Mouse (Mus musculus) CH12.LX (cell line): Measurements from ENCODE around the gene Cyb5b. TPM values are rescaled to one million over a fixed set of nuclear protein-coding genes. Genes with fewer than 3 reads are reported as not detected.
A peak's percentile ranks its signal among the peaks of the same experiment; 100 is the strongest.

ENCODE experiments used
- DNase-seq: peaks from one replicate; pipeline ENCODE4 v3.0.0-alpha.2; 2013; ENCODE audit errors: extremely low read depth
- H3K27ac ChIP-seq: 2 replicates; pipeline ENCODE4 v1.5.1; 2012; ENCODE audit warnings: low read depth, mild to moderate bottlenecking, control low read depth, moderate library complexity; ENCODE audit not compliant: insufficient read depth
- H3K27me3 ChIP-seq: replicated peaks from 2 replicates; pipeline ENCODE3; 2012; ENCODE audit warnings: inconsistent platforms
- H3K36me3 ChIP-seq, 2 experiments: replicated peaks in 1 of 2; 2 replicates each; pipeline versions ENCODE3 to v1.6.1; 2012; ENCODE audit warnings: inconsistent platforms in 1 of 2, low read length in 1 of 2, mild to moderate bottlenecking in 1 of 2, mixed read lengths in 1 of 2, moderate library complexity in 1 of 2; ENCODE audit not compliant: control insufficient read depth in 1 of 2, insufficient read depth in 1 of 2
- H3K4me1 ChIP-seq, 2 experiments: 2 replicates each; pipeline ENCODE4 v1.6.1; 2012; ENCODE audit warnings: inconsistent platforms in 1 of 2, moderate library complexity in 1 of 2; ENCODE audit not compliant: insufficient read depth in 2 of 2, control insufficient read depth in 1 of 2
- H3K4me2 ChIP-seq: 2 replicates; pipeline ENCODE4 v1.6.1; 2012; ENCODE audit warnings: low read depth, mild to moderate bottlenecking, control low read depth; ENCODE audit not compliant: poor library complexity, insufficient read depth, severe bottlenecking
- H3K4me3 ChIP-seq, 3 experiments: fragments of 150-350 bp in 1 of 3; sonication (generic) in 1 of 3; replicated peaks in 1 of 3; 2 replicates each; pipeline versions ENCODE3 to v1.5.1; 2011 to 2012; ENCODE audit warnings: low read depth in 2 of 3, low read length in 2 of 3, mild to moderate bottlenecking in 2 of 3, moderate library complexity in 2 of 3, control low read depth in 1 of 3, improper control_type of control experiment in 1 of 3, inconsistent platforms in 1 of 3, mixed read lengths in 1 of 3; ENCODE audit not compliant: poor library complexity in 1 of 3
- H3K79me2 ChIP-seq: replicated peaks from 2 replicates; pipeline ENCODE4 v1.6.1; 2012; ENCODE audit warnings: mild to moderate bottlenecking, moderate library complexity; ENCODE audit not compliant: control insufficient read depth, poor library complexity, insufficient read depth, severe bottlenecking; ENCODE audit errors: extremely low read depth
- H3K9ac ChIP-seq: 2 replicates; pipeline ENCODE4 v1.6.1; 2012; ENCODE audit warnings: low read depth, mild to moderate bottlenecking, control low read depth, moderate library complexity; ENCODE audit not compliant: insufficient read depth
- H3K9me3 ChIP-seq: replicated peaks from 2 replicates; pipeline ENCODE3; 2012; ENCODE audit warnings: low read length, inconsistent platforms, mixed read lengths
- BHLHE40 ChIP-seq: IDR thresholded peaks from 2 replicates; pipeline ENCODE4 v1.6.1; 2011; ENCODE audit warnings: mild to moderate bottlenecking, low read depth, low read length, improper control_type of control experiment
- CTCF ChIP-seq, 2 experiments: IDR thresholded peaks in 1 of 2; conservative IDR thresholded peaks in 1 of 2; 2 replicates each; pipeline ENCODE4 v1.5.1; 2011 to 2012; ENCODE audit warnings: low read depth in 2 of 2, low read length in 2 of 2, improper control_type of control experiment in 1 of 2, inconsistent platforms in 1 of 2, mild to moderate bottlenecking in 1 of 2, moderate library complexity in 1 of 2
- E2F4 ChIP-seq: IDR thresholded peaks from 2 replicates; pipeline ENCODE4 v1.6.1; 2011; ENCODE audit warnings: low read depth, low read length, improper control_type of control experiment; ENCODE audit not compliant: insufficient replicate concordance
- ELF1 ChIP-seq: IDR thresholded peaks from 2 replicates; pipeline ENCODE4 v1.6.1; 2014; ENCODE audit warnings: low read depth, mild to moderate bottlenecking, inconsistent platforms, low read length, improper control_type of control experiment
- EP300 ChIP-seq: IDR thresholded peaks from 2 replicates; pipeline ENCODE4 v1.6.1; 2011; ENCODE audit warnings: low read length, improper control_type of control experiment
- ETS1 ChIP-seq: conservative IDR thresholded peaks from 2 replicates; pipeline ENCODE4 v1.6.1; 2012; ENCODE audit warnings: low read depth, mild to moderate bottlenecking, inconsistent platforms, low read length, improper control_type of control experiment, moderate library complexity
- GABPA ChIP-seq: IDR thresholded peaks from 2 replicates; pipeline ENCODE4 v1.6.1; 2012; ENCODE audit warnings: low read depth, low read length, improper control_type of control experiment, inconsistent platforms; ENCODE audit not compliant: insufficient replicate concordance
- IRF4 ChIP-seq: IDR thresholded peaks from 2 replicates; pipeline ENCODE4 v1.6.1; 2014; ENCODE audit warnings: low read depth, mild to moderate bottlenecking, inconsistent platforms, low read length, improper control_type of control experiment
- JUN ChIP-seq: IDR thresholded peaks from 2 replicates; pipeline ENCODE4 v1.6.1; 2011; ENCODE audit warnings: low read depth, mild to moderate bottlenecking, low read length, improper control_type of control experiment, moderate library complexity; ENCODE audit not compliant: insufficient read depth
- KAT2A ChIP-seq: IDR thresholded peaks from 2 replicates; pipeline ENCODE4 v1.6.1; 2012; ENCODE audit warnings: low read length, improper control_type of control experiment, inconsistent platforms; ENCODE audit not compliant: insufficient replicate concordance
- MAX ChIP-seq: IDR thresholded peaks from 2 replicates; pipeline ENCODE4 v1.6.1; 2011; ENCODE audit warnings: low read length, improper control_type of control experiment
- MAZ ChIP-seq: IDR thresholded peaks from 2 replicates; pipeline ENCODE4 v1.6.1; 2012; ENCODE audit warnings: low read depth, mild to moderate bottlenecking, inconsistent platforms, low read length, improper control_type of control experiment, moderate library complexity
- MXI1 ChIP-seq: IDR thresholded peaks from 2 replicates; pipeline ENCODE4 v1.6.1; 2011; ENCODE audit warnings: mild to moderate bottlenecking, low read depth, low read length, improper control_type of control experiment
- NRF1 ChIP-seq: IDR thresholded peaks from 2 replicates; pipeline ENCODE4 v1.6.1; 2014; ENCODE audit warnings: low read depth, mild to moderate bottlenecking, inconsistent platforms, low read length, improper control_type of control experiment, moderate library complexity
- PAX5 ChIP-seq: IDR thresholded peaks from 2 replicates; pipeline ENCODE4 v1.6.1; 2012; ENCODE audit warnings: low read length, inconsistent platforms, mixed read lengths
- POLR2A ChIP-seq: IDR thresholded peaks from 2 replicates; pipeline ENCODE4 v1.6.1; 2011; ENCODE audit warnings: low read depth, mild to moderate bottlenecking, improper control_type of control experiment, low read length
- POLR2AphosphoS2 ChIP-seq: IDR thresholded peaks from 2 replicates; pipeline ENCODE4 v1.6.1; 2011; ENCODE audit warnings: low read depth, low read length, improper control_type of control experiment
- RAD21 ChIP-seq: IDR thresholded peaks from 2 replicates; pipeline ENCODE4 v1.6.1; 2011; ENCODE audit warnings: low read depth, mild to moderate bottlenecking, low read length, improper control_type of control experiment, moderate library complexity
- SMC3 ChIP-seq: IDR thresholded peaks from 2 replicates; pipeline ENCODE4 v1.6.1; 2011; ENCODE audit warnings: low read depth, low read length, improper control_type of control experiment
- USF1 ChIP-seq: IDR thresholded peaks from 2 replicates; pipeline ENCODE4 v1.6.1; 2014; ENCODE audit warnings: low read depth, mild to moderate bottlenecking, inconsistent platforms, low read length, improper control_type of control experiment
- ZMIZ1 ChIP-seq: IDR thresholded peaks from 2 replicates; pipeline ENCODE4 v1.6.1; 2012; ENCODE audit warnings: low read depth, mild to moderate bottlenecking, inconsistent platforms, low read length, improper control_type of control experiment
- ZNF384 ChIP-seq: IDR thresholded peaks from 2 replicates; pipeline ENCODE4 v1.6.1; 2012; ENCODE audit warnings: low read depth, low read length, improper control_type of control experiment, inconsistent platforms
- dilution Hi-C: fragments of 300-500 bp; cut with MboI; formaldehyde crosslinking; loops from 2 replicates; pipeline ENCODE4 v1.14.3; 2020; ENCODE audit warnings: low sequenced_read_pairs; ENCODE audit not compliant: extremely low pct_unique_long_range_greater_than_20kb, extremely low pct_ligation_motif_present
- in situ Hi-C: fragments of 300-500 bp; cut with MboI; formaldehyde crosslinking; loops from 3 replicates; pipeline ENCODE4 v1.14.3; 2019; ENCODE audit warnings: low sequenced_read_pairs, low pct_ligation_motif_present, low pct_unique_long_range_greater_than_20kb, mixed read lengths
- polyA plus RNA-seq: library from polyadenylated mRNA; unstranded; fragments of >175 nt; gene quantifications from 2 replicates; pipeline ENCODE4 v1.2.1, GENCODE M21; 2012; ENCODE audit warnings: low read depth; ENCODE audit not compliant: insufficient read length
- total RNA-seq, 2 experiments: library from RNA; depleted of rRNA; stranded (reverse); fragments of 300-350 nt in 1 of 2; fragments of >200 nt in 1 of 2; gene quantifications; 2 replicates each; pipeline ENCODE4 v1.2.3; 2012 to 2014

Cyb5b gene
- total and polyA plus RNA-seq, 3 experiments: 74.0 to 156 (median 108) TPM

GRCm38 (mm10) chr8:107114150-107115007 lies 36.1 kb upstream of the Cyb5b start:
- H3K4me3 ChIP-seq: no peak overlapping the region
- H3K36me3 ChIP-seq: no peaks in the 10 kb centered on the region
- H3K4me1 ChIP-seq: peaks cover 0 to 2% of the 10 kb centered on the region in 2 experiments; a peak in 1 of 4 replicates
- DNase-seq: no peak
- no peaks in the 10 kb centered on the region for H3K9me3 ChIP-seq
- H3K4me2 ChIP-seq: no peak overlapping the region
- dilution Hi-C loops: no loop called here
- no peak overlapping the region for H3K9ac ChIP-seq
- no peaks in the 10 kb centered on the region for H3K79me2 ChIP-seq
- H3K27me3 ChIP-seq: no peaks in the 10 kb centered on the region
- TF ChIP-seq GABPA (no peak), BHLHE40 (no peak), POLR2AphosphoS2 (no peak), NRF1 (no peak), USF1 (0 out of 2 replicates have a peak, but pooled peaks have one; percentile 1), ZNF384 (0 out of 2 replicates have a peak, but pooled peaks have one; percentile 14)
- in situ Hi-C loops: loop anchor here (5.0 to 25.0 kb wide), 2 partner anchors 208 to 448 kb away; no protein-coding TSS in a partner anchor
- no peak overlapping the region for H3K27ac ChIP-seq

- Histone ChIP-seq H3K36me3 (no peaks in the 10 kb centered on the region), H3K4me1 (peaks cover 0 to 2% of the 10 kb centered on the region in 2 experiments; a peak in 1 of 4 replicates), H3K9me3 (no peaks in the 10 kb centered on the region), H3K27ac (no peak overlapping the region), H3K27me3 (no peaks in the 10 kb centered on the region), H3K4me2 (no peak overlapping the region), H3K4me3 (no peak overlapping the region), H3K9ac (no peak overlapping the region), H3K79me2 (no peaks in the 10 kb centered on the region)
- TF ChIP-seq JUN (no peak), BHLHE40 (no peak), E2F4 (no peak), KAT2A (no peak), CTCF (conservative IDR thresholded peaks at IDR 0.05 in 1 of 2, IDR thresholded peaks at IDR 0.05 in 1 of 2; ENCODE audit: low read depth in 2 of 2, low read length in 2 of 2) (no peak), MAZ (no peak), ETS1 (no peak), EP300 (no peak), ZNF384 (no peak), ELF1 (no peak), MXI1 (no peak), ZMIZ1 (no peak), POLR2A (no peak), SMC3 (no peak), IRF4 (no peak), RAD21 (no peak), PAX5 (no peak), MAX (no peak)
- TF ChIP-seq, all 38 proteins: peak for 0
- no peak for DNase-seq
- in situ Hi-C loops: loop anchor here (25.0 kb wide), 1 partner anchor 447 kb away; no protein-coding TSS in a partner anchor
- dilution Hi-C loops: no loop called here
Observed at GRCm38 (mm10) chr8:107115008-107115320, 35.5 kb upstream of the Cyb5b start.
